Mouse (Mus musculus) megakaryocyte, embryonic 14.5 days (primary cell): ENCODE measurements around the gene Ptpn3. TPM values are rescaled to one million over a fixed set of nuclear protein-coding genes. Genes with fewer than 3 reads are reported as not detected.

Experiments
- H3K27me3 ChIP-seq: replicated peaks from 2 replicates; pipeline ENCODE3; 2012; ENCODE audit warnings: inconsistent platforms
- H3K36me3 ChIP-seq: replicated peaks from 2 replicates; pipeline ENCODE3; 2012; ENCODE audit warnings: low read length, inconsistent platforms, mixed read lengths
- H3K4me1 ChIP-seq: 2 replicates; pipeline ENCODE4 v1.6.1; 2012; ENCODE audit warnings: inconsistent platforms
- H3K4me3 ChIP-seq: replicated peaks from 2 replicates; pipeline ENCODE3; 2012; ENCODE audit warnings: moderate library complexity, mild to moderate bottlenecking, inconsistent platforms
- H3K9me3 ChIP-seq: 2 replicates; pipeline ENCODE4 v1.6.1; 2012; ENCODE audit warnings: inconsistent platforms
- FLI1 ChIP-seq: IDR thresholded peaks from 2 replicates; pipeline ENCODE4 v1.6.1; 2012; ENCODE audit warnings: low read length, inconsistent platforms, mixed read lengths
- GATA1 ChIP-seq: IDR thresholded peaks from 3 replicates; pipeline ENCODE4 v1.6.1; 2012; ENCODE audit warnings: mixed read lengths, low read length, inconsistent platforms, borderline replicate concordance
- polyA plus RNA-seq: library from polyadenylated mRNA; stranded (reverse); fragments of >175 nt; gene quantifications from 2 replicates; pipeline ENCODE4 v1.2.3, GENCODE M21; 2012; ENCODE audit warnings: low replicate concordance; ENCODE audit not compliant: insufficient read depth

Ptpn3 gene
- polyA plus RNA-seq, 1 experiment = 0.07 TPM

GRCm38 (mm10) chr4:57263695-57264094 lies 37.9 kb downstream of the Ptpn3 start:
- TF ChIP-seq GATA1 (no peak), FLI1 (no peak)
- Histone ChIP-seq H3K9me3 (no peaks in the 10 kb centered on the region), H3K4me1 (peaks cover 13% of the 10 kb centered on the region; the same call in 1 of the 2 replicates), H3K4me3 (no peak overlapping the region), H3K36me3 (peaks cover 33% of the 10 kb centered on the region), H3K27me3 (peaks cover 3% of the 10 kb centered on the region)

- Histone ChIP-seq H3K9me3 (no peaks in the 10 kb centered on the region), H3K36me3 (peaks cover 31% of the 10 kb centered on the region), H3K4me3 (no peak overlapping the region), H3K4me1 (peaks cover 10% of the 10 kb centered on the region; the same call in 1 of the 2 replicates), H3K27me3 (peaks cover 3% of the 10 kb centered on the region)
- TF ChIP-seq FLI1 (no peak), GATA1 (no peak)
Measured at GRCm38 (mm10) chr4:57263061-57263685, 38.5 kb downstream of the Ptpn3 start.

- peaks cover 10% of the 10 kb centered on the region; the same call in 1 of the 2 replicates for H3K4me1 ChIP-seq
- TF ChIP-seq GATA1 (no peak), FLI1 (no peak)
- H3K27me3 ChIP-seq = peaks cover 3% of the 10 kb centered on the region
- peaks cover 31% of the 10 kb centered on the region for H3K36me3 ChIP-seq
- H3K4me3 ChIP-seq = no peak overlapping the region
- H3K9me3 ChIP-seq = no peaks in the 10 kb centered on the region
Measured at GRCm38 (mm10) chr4:57262451-57262850, 39.2 kb downstream of the Ptpn3 start.

GRCm38 (mm10) chr4:57261813-57262212 lies 39.8 kb downstream of the Ptpn3 start:
- Histone ChIP-seq H3K4me1 (peaks cover 10% of the 10 kb centered on the region; the same call in 1 of the 2 replicates), H3K27me3 (peaks cover 3% of the 10 kb centered on the region), H3K4me3 (no peak overlapping the region), H3K36me3 (peaks cover 31% of the 10 kb centered on the region), H3K9me3 (no peaks in the 10 kb centered on the region)
- TF ChIP-seq FLI1 (no peak), GATA1 (no peak)

GRCm38 (mm10) chr4:57258159-57259035 lies 43.2 kb downstream of the Ptpn3 start:
- H3K9me3 ChIP-seq = no peaks in the 10 kb centered on the region
- H3K27me3 ChIP-seq = no peaks in the 10 kb centered on the region
- TF ChIP-seq GATA1 (no peak), FLI1 (no peak)
- H3K4me1 ChIP-seq = peaks cover 5% of the 10 kb centered on the region; the same call in 1 of the 2 replicates
- peaks cover 17% of the 10 kb centered on the region for H3K36me3 ChIP-seq
- H3K4me3 ChIP-seq = no peak overlapping the region

GRCm38 (mm10) chr4:57257409-57257808 lies 44.2 kb downstream of the Ptpn3 start:
- H3K36me3 ChIP-seq = peaks cover 20% of the 10 kb centered on the region
- TF ChIP-seq FLI1 (no peak), GATA1 (no peak)

DNA sequence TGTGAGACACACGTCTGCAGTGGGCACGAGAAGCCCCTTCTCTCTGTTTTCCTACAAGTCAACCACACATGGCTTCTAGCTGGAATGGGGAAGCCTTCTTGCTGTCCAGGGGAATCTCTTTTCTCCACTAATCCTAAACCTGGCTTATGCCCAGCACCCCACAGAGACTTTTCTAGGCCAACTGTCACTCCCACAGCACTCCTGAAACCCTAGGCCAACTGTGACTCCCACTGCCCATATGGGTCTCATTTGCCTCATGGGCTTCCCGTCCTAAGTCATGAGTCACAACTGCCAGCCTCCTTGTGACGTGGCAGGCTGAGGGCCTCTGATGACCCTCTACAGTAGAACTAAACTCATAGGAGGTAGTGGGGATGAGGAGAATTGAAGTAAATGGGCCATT lies 44.9 kb downstream of the Ptpn3 start:
- Histone ChIP-seq H3K36me3 (peaks cover 19% of the 10 kb centered on the region), H3K4me1 (no peaks in the 10 kb centered on the region), H3K9me3 (no peaks in the 10 kb centered on the region), H3K27me3 (no peaks in the 10 kb centered on the region), H3K4me3 (no peak overlapping the region)
- no peak for TF ChIP-seq GATA1
- TF ChIP-seq FLI1 = no peak

More at GRCm38 (mm10) chr4:57257409-57257808, 44.2 kb downstream of the Ptpn3 start:
- no peaks in the 10 kb centered on the region for H3K27me3 ChIP-seq
- no peak overlapping the region for H3K4me3 ChIP-seq
- no peaks in the 10 kb centered on the region for H3K4me1 ChIP-seq
- H3K9me3 ChIP-seq = no peaks in the 10 kb centered on the region

GRCm38 (mm10) chr4:57254412-57254811 lies 47.2 kb downstream of the Ptpn3 start:
- H3K27me3 ChIP-seq = no peaks in the 10 kb centered on the region
- peaks cover 9% of the 10 kb centered on the region for H3K36me3 ChIP-seq
- peaks cover 3% of the 10 kb centered on the region; the same call in 1 of the 2 replicates for H3K4me1 ChIP-seq
- TF ChIP-seq GATA1 (no peak), FLI1 (no peak)
- no peaks in the 10 kb centered on the region for H3K9me3 ChIP-seq
- no peak overlapping the region for H3K4me3 ChIP-seq

GRCm38 (mm10) chr4:57250636-57251035 lies 51.0 kb downstream of the Ptpn3 start:
- Histone ChIP-seq H3K4me1 (peaks cover 12% of the 10 kb centered on the region), H3K9me3 (no peaks in the 10 kb centered on the region), H3K4me3 (no peak overlapping the region), H3K27me3 (no peaks in the 10 kb centered on the region), H3K36me3 (peaks cover 13% of the 10 kb centered on the region)
- TF ChIP-seq FLI1 (no peak), GATA1 (no peak)

DNA sequence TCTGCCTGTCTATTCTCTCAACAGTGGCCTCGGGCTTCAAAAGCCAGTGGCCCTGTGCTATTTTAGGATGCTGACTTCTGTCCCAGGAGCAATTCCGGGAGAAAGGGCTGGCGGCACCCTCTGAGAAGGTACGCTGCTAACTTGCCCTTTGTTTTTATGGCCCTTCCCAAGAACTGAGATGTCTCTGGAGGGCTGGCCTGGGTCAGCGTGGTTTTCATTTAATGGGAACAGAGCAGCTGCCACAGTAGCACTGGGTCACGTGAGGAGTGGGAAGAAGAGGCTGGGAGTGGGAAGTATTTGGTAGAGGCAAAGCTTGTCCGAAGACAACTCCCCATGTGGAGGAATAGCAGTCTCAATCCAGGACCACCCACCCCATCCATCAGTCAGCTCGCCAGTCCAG lies 52.5 kb downstream of the Ptpn3 start:
- H3K9me3 ChIP-seq = no peaks in the 10 kb centered on the region
- H3K4me1 ChIP-seq = peaks cover 12% of the 10 kb centered on the region
- H3K27me3 ChIP-seq = no peaks in the 10 kb centered on the region
- no peak overlapping the region for H3K4me3 ChIP-seq
- TF ChIP-seq GATA1 (no peak), FLI1 (no peak)
- peaks cover 13% of the 10 kb centered on the region for H3K36me3 ChIP-seq

- no peak for TF ChIP-seq FLI1
- TF ChIP-seq GATA1 = no peak
- peaks cover 19% of the 10 kb centered on the region for H3K36me3 ChIP-seq
- no peaks in the 10 kb centered on the region for H3K9me3 ChIP-seq
- H3K4me3 ChIP-seq = no peak overlapping the region
- H3K4me1 ChIP-seq = peaks cover 12% of the 10 kb centered on the region
- peaks cover 4% of the 10 kb centered on the region for H3K27me3 ChIP-seq
Measured at GRCm38 (mm10) chr4:57244874-57245273, 56.8 kb downstream of the Ptpn3 start.
